Mouse (Mus musculus) bone marrow macrophage, adult 2 months (primary cell): ENCODE measurements around the gene Olfr584.

Experiments
- CTCF ChIP-seq: IDR thresholded peaks from 2 replicates; pipeline ENCODE4 v1.5.1; 2012; ENCODE audit warnings: low read depth, mild to moderate bottlenecking, low read length, moderate library complexity
- POLR2A ChIP-seq: IDR thresholded peaks from 2 replicates; pipeline ENCODE4 v1.6.1; 2012; ENCODE audit warnings: mild to moderate bottlenecking, low read depth, low read length, borderline replicate concordance

- TF ChIP-seq POLR2A (no peak), CTCF (no peak)
Observed at GRCm38 (mm10) chr7:103125538-103125937, 43.9 kb downstream of the Olfr584 start, which contains the start of gene Olfr586.
